Mouse (Mus musculus): ENCODE measurements around the gene Thbs2.

- TF ChIP-seq GATA1 (IDR thresholded peaks at IDR 0.05; ENCODE audit: low read length) (no peak), TAL1 (IDR thresholded peaks at IDR 0.05; ENCODE audit: low read length) (no peak)
Measured at GRCm38 (mm10) chr17:14733941-14734340, 39.9 kb upstream of the Thbs2 start.
